Mouse (Mus musculus) testis, adult 2 months (tissue): Measurements from ENCODE around the gene Rai14. TPM values are rescaled to one million over a fixed set of nuclear protein-coding genes. Genes with fewer than 3 reads are reported as not detected.

Source experiments
- H3K27ac ChIP-seq: fragments of 200-500 bp; 2 replicates; pipeline ENCODE4 v1.5.1; 2012; ENCODE audit warnings: low read depth, low read length; ENCODE audit not compliant: control insufficient read depth, insufficient read depth
- H3K27me3 ChIP-seq: fragments of 200-500 bp; 2 replicates; pipeline ENCODE4 v1.6.1; 2012; ENCODE audit warnings: mild to moderate bottlenecking, low read length, moderate library complexity; ENCODE audit not compliant: control insufficient read depth, insufficient read depth
- H3K36me3 ChIP-seq: fragments of 200-500 bp; 2 replicates; pipeline ENCODE4 v1.6.1; 2012; ENCODE audit warnings: mild to moderate bottlenecking, low read length; ENCODE audit not compliant: control insufficient read depth, insufficient read depth
- H3K4me1 ChIP-seq: fragments of 200-500 bp; 2 replicates; pipeline ENCODE4 v1.6.1; 2012; ENCODE audit warnings: low read length; ENCODE audit not compliant: control insufficient read depth, insufficient read depth
- H3K4me3 ChIP-seq: fragments of 200-500 bp; 2 replicates; pipeline ENCODE4 v1.5.1; 2012; ENCODE audit warnings: low read depth, mild to moderate bottlenecking, low read length, moderate library complexity, mixed read lengths; ENCODE audit not compliant: control insufficient read depth
- CTCF ChIP-seq: fragments of 200-500 bp; IDR thresholded peaks from 2 replicates; pipeline ENCODE4 v1.5.1; 2012; ENCODE audit warnings: low read depth, mild to moderate bottlenecking, inconsistent platforms, low read length, moderate library complexity; ENCODE audit not compliant: control insufficient read depth, insufficient read depth, insufficient replicate concordance
- POLR2A ChIP-seq: fragments of 200-500 bp; IDR thresholded peaks from 2 replicates; pipeline ENCODE4 v1.6.1; 2012; ENCODE audit warnings: low read depth, mild to moderate bottlenecking, inconsistent platforms, low read length, moderate library complexity; ENCODE audit not compliant: control insufficient read depth
- polyA plus RNA-seq: library from polyadenylated mRNA; depleted of rRNA; stranded (reverse); fragments of >200 nt; gene quantifications from 2 replicates; pipeline ENCODE4 v1.2.3, GENCODE M21; 2012

Rai14 gene
- polyA plus RNA-seq, 1 experiment: 80.0 TPM

DNA sequence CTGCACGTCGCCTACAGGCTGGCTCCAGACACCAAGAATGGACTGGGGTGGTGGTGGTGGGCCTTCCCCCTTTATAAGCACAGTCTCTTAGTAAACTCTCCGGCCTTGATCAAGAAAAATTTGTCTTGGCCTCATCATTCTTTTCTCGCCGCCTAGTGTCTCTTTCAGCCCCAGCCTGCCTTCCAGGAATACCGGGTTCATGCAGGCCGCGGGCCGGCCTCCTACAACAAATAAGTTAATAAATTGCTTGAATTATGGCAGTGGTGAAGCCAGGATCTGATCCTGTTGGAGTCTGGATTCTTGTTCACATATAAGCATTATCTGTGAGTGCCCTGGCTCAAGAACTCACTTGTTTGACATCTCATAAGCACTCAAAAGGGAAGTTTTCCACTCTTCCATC is 117.6 kb downstream of the Rai14 start:
- Histone ChIP-seq H3K27ac (no peak overlapping the region), H3K27me3 (no peaks in the 10 kb centered on the region), H3K4me1 (no peaks in the 10 kb centered on the region), H3K36me3 (no peaks in the 10 kb centered on the region), H3K4me3 (no peak overlapping the region)
- TF ChIP-seq POLR2A (no peak), CTCF (no peak)

DNA sequence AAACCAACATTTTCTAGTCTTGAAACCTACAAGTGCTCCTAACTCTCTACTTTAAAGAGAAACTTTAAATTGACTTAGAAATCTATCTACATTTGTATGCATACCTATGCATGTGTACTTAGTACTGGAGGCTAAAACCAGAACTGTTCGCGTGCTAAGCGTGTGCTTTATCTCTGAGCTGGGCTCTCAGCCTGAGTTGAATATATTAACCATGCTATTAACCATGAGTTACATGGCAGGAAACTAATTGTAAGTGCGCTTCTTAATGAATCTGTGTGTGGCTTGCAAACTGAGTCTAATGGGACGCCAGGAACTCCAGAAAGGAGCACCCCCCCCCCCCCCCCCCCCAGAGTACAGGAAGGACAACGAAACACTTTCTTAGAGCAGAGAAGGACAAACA is 119.0 kb downstream of the Rai14 start:
- Histone ChIP-seq H3K27ac (no peak overlapping the region), H3K36me3 (no peaks in the 10 kb centered on the region), H3K27me3 (no peaks in the 10 kb centered on the region), H3K4me1 (no peaks in the 10 kb centered on the region), H3K4me3 (no peak overlapping the region)
- TF ChIP-seq POLR2A (no peak), CTCF (no peak)

DNA sequence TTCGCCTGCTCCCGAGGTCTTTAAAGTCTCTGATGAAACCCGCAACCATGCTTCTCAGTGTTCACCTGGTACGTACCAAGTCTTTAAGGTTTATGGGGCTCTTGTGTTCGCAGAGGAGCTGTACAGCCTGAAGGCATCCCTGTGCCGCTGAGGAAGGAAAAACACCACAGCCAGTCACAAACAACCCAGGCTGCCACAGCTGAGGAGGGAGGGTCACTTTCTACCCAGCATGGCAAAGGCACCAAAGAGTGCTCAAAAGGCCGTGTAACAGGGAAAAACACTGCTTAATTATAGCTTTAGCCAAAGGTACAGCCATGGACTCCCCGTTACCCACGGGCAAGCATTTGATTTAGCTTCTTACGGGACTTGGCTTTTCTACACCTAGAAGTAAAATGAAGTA is 119.5 kb downstream of the Rai14 start:
- Histone ChIP-seq H3K4me1 (no peaks in the 10 kb centered on the region), H3K27me3 (no peaks in the 10 kb centered on the region), H3K36me3 (no peaks in the 10 kb centered on the region), H3K27ac (no peak overlapping the region), H3K4me3 (no peak overlapping the region)
- no peak for TF ChIP-seq POLR2A
- no peak for TF ChIP-seq CTCF

DNA sequence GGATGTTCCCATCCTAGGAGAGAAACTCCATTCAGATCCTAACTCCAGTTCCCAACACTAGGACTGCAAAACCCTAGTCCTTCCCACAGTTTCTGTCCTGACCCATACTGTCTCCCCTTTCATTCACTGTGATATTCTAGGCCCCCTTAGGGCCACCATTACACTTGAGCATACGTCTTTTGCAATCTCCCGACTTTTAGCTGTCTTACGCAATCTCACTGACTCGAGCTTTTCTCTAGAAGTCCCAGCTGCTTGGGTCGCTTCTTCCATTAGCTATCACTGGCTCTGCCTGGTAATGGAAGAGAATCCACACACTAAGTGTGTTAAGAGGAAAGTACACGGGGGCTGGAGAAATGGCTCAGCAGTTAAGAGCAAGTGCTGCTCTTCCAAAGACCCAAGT is 121.3 kb downstream of the Rai14 start:
- H3K4me3 ChIP-seq: no peak overlapping the region
- no peaks in the 10 kb centered on the region for H3K27me3 ChIP-seq
- no peak overlapping the region for H3K27ac ChIP-seq
- H3K4me1 ChIP-seq: no peaks in the 10 kb centered on the region
- TF ChIP-seq CTCF: no peak
- TF ChIP-seq POLR2A: no peak
- H3K36me3 ChIP-seq: no peaks in the 10 kb centered on the region

DNA sequence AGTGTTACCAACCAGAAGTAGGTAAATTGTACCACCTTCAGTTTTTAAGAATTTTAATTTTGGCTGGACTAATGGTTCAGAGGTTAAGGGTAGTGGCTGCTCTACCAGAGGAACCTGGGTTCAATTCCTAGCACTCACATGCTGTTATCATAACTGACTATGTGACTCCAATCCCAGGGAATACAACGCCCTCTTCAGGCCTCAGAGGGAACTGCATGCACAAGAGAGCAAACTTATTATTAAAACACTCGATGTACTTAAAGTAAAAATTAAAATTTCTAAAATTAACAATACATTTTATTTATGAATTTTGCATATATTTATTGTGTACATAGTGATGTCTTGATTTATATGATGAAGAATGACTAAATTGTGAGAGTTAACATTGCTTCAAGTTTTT is 127.9 kb downstream of the Rai14 start:
- H3K36me3 ChIP-seq: no peaks in the 10 kb centered on the region; the same call in 1 of the 2 replicates
- no peaks in the 10 kb centered on the region for H3K27me3 ChIP-seq
- H3K4me1 ChIP-seq: no peaks in the 10 kb centered on the region
- no peak overlapping the region for H3K4me3 ChIP-seq
- H3K27ac ChIP-seq: no peak overlapping the region
- TF ChIP-seq CTCF: no peak
- no peak for TF ChIP-seq POLR2A

DNA sequence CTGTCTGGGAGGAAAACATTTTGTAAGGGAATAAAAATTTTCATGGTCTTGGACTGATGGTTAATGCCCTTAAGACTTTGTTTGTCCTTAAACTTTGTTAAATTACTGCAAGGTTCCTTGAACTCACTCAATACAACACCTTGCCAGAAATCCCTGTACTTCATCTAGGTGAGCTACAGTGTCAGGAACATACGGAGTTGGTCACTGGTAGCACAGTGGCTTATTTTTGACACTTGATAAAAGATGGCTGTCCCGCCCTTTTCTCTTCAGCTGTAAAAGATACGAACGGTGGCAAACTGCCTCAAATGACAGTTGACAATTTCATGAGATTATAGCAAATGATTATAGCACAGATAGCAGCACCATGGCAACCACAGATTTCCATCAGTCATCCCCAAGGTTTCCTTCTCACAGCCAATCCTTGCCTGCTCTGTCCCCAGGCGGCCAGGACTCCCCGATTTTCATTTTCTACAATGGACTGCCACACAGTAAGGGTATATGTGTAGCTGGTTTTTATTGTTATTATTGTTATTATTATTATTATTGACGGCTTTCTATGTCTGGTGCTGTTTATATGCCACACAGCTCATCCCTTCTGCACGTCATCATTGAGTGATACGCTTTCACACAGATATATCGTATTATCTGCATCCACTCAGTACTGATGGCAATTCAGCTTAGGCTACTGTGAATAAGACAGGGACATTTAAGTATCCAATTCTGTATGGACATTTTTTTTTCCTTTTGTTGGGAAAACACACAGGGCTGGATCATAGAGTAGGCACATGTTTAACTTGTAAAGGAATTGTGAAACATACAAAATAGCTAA is 129.9 kb downstream of the Rai14 start:
- Histone ChIP-seq H3K27me3 (no peaks in the 10 kb centered on the region), H3K27ac (no peak overlapping the region), H3K4me1 (no peaks in the 10 kb centered on the region), H3K4me3 (no peak overlapping the region), H3K36me3 (no peaks in the 10 kb centered on the region; the same call in 1 of the 2 replicates)
- TF ChIP-seq POLR2A (no peak), CTCF (no peak)

DNA sequence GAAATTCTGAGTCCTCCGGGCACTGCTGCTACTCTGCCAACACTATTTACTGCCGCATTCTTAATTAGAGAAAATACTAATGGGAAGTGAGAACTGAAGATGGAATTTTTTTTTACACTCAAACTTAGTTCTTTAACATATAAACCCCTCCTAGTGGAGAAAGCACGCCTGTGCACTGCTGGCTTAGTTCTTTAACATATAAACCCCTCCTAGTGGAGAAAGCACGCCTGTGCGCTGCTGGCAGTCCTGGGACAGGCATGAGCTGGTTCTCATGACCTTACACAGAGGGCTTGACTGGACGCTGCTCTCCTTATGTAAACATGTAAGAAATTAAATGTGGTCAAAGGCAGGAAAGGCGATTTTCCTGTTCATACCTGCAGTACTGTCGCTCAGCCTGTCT is 131.0 kb downstream of the Rai14 start:
- Histone ChIP-seq H3K36me3 (no peaks in the 10 kb centered on the region; the same call in 1 of the 2 replicates), H3K4me3 (no peak overlapping the region), H3K27me3 (no peaks in the 10 kb centered on the region), H3K27ac (no peak overlapping the region), H3K4me1 (no peaks in the 10 kb centered on the region)
- TF ChIP-seq POLR2A (no peak), CTCF (peak; percentile 14; the same call in 1 of the 2 replicates)
